Mouse (Mus musculus) heart, postnatal 10 days (tissue): ENCODE data around the gene Ddr2. TPM values are rescaled to one million over a fixed set of nuclear protein-coding genes. Genes with fewer than 3 reads are reported as not detected.
"Not testable (repeated sequence)": the region's sequence is repeated elsewhere in the genome, so short reads cannot be mapped to it uniquely, and the experiment has no call there.

Experiments used
- DNase-seq, 2 experiments: peaks; one replicate each; pipeline ENCODE4 v3.0.0; 2021
- intact Hi-C: fragments of 180-260 bp; cut with DNase I; formaldehyde crosslinking; loops from one replicate; pipeline ENCODE4 v1.15.1; 2025
- total RNA-seq, 2 experiments: library from RNA; stranded (reverse); gene quantifications; 2 replicates each; pipeline ENCODE4 v1.2.3; 2021

Ddr2 gene
- total RNA-seq, 2 experiments from 2014 or later, result 27.8 to 30.5 TPM

DNA sequence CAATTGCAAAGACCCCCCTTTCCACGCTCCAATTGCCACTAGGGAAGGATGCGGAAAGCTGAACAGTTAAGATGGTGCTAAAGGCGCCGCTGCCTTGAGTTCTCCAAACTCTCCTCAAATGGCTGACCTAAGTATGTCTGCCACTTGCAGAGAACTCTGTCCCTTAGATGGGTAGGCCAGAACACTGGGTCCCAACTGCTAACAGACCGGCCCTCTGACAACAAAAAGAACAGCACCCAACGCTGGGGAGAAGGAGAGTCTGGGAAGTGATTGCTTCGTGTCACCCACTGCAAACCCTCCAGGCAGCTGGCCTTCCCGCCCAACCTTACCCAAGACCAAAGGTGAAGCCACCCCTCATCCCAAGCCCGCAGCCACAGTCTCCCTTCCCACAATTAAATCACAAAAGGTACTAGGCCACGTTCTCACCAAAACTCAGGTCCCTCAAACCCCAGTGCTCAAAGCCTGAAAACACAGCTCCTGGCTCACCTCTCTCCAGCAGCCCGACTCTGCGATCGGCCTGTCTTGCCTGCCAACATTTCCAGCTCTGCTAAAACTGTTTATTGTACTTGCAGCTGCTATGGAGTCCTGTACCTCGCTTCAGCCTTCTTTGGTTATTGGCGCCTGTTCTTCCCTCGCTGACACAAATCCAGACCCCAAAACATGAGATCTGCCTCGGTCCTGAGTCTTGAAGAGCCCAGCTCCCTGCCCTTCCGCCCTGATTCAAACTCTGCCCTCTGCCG lies 616 bp downstream of the Ddr2 start:
- DNase-seq, result peak; percentile 35 to 51
- intact Hi-C loops, result loop anchor here (5.0 kb wide), 1 partner anchor 53 kb away; no protein-coding TSS in a partner anchor

DNA sequence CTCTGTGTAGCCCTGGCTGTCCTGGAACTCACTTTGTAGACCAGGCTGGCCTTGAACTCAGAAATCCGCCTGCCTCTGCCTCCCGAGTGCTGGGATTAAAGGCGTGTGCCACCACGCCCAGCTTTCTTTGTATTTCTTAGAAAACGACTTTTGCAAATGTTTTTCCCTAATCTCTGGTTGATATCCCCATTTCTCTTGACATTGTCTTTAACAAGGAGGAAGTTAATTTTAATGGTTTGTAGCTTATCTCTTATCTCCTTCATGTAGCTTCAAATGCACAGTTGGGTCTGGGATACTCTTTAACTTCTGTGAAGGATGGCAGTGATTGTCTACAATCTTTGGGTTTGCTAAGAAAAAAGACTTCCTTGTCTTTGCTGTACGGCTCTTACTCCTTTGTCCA lies 7.7 kb downstream of the Ddr2 start:
- intact Hi-C loops, DNase-seq: not testable (repeated sequence)

DNA sequence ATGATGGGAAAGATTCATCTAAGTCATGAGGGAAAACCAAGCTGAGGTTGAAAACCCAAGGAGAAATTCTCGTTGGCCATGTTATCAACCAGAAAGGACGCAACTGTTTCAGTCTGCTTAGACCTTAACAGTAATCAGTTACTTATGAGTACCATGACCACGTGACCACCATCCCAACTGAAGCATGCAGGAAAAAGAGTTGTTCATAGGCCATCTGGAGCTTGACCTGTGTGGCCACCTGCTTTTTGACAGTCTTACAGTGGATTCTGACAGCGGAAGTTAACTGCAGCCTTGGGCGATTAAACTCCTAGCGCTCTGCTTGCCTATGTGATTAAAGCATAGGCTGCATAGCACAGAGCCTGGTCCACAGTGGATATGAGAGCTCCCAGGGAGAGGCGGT lies 23.9 kb downstream of the Ddr2 start:
- intact Hi-C loops, result no loop called here
- no peak for DNase-seq

DNA sequence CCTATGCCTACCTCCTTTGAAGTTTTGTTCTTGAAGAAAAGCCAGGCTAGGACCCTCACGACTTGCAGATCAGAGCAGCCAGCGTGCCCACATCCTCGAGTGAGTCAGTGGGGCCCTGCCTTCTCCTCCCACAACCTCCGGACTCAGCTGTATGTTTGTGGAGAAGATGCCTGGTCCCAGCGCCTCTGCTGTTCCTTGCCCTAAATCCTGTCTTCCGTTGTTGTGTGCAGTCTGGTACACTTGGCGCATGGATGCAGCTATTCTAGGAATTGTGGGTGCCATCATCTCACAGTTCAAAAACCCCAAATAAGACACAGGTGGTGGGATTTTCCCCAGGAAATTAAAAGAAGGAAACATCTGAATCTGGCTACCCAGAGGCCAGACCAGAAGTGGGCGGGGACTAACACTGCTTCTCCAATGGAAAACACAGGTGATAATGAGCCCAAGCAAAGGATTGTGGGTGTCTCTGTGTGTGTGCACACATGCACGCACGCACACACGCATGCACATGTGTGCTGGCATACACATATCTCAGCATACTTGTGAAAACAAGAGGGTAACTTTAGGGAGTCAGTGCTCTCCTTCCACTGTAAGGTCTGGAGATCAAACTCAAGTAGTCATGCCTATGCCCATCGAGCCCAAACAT lies 26.3 kb downstream of the Ddr2 start:
- no peak for DNase-seq
- intact Hi-C loops, result no loop called here

DNA sequence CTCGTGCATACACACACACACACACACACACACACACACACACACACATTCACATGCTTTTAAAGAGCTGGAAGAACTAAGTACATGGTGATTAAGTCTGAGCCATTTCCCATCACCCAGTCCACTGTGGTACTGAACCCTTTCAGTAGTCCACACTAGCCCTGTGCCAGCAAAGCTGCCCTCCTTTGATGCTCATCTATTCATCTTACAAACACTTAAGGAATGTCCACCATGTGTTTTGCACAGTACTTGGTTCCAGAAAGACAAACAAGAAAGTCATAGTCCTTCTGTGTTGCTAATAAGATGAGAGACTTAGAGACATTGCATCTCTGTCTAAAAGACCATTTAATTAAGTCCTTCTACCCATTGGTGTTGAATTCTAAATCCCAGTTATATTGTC lies 29.7 kb downstream of the Ddr2 start:
- intact Hi-C loops, result no loop called here
- DNase-seq, result no peak

DNA sequence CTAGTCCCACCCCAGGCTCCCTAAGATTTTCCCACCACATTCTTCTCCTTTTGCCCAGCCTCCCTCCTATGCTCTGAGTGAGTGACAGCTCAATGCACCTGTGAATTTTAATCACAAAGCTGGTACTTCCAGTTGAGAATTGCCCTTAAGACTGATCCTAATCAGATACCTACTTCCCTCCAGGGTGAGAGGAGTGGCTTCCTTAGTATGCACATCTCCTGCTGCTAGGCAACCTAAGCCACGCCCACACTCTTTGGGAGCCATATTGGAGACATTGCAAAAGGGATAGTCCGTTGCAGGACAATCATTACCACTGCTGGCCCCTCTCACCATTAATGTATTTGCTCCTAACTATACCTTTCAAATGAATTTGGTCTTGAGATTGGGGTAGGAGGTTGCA lies 31.1 kb downstream of the Ddr2 start:
- intact Hi-C loops, result no loop called here
- DNase-seq, result no peak

DNA sequence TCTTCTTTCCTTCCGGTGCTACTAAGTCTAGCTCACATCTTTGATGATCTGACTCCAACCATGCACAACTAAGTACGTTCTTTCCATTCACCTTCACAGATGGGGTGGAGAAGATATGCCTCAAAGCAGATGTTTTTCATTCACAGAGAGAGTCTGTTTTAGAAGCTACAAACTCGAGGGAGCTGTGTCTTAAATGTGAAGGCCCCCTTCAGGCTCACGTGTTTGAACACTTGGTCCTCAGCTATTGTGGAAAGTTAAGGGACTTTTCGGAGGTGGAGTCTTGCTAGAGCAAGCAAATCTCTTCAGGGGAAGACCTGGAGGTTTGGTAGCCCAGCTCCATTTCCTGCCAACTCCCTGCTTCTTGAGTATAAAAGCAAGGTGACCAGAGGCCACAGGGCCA lies 34.2 kb downstream of the Ddr2 start:
- DNase-seq, result no peak
- intact Hi-C loops, result no loop called here

DNA sequence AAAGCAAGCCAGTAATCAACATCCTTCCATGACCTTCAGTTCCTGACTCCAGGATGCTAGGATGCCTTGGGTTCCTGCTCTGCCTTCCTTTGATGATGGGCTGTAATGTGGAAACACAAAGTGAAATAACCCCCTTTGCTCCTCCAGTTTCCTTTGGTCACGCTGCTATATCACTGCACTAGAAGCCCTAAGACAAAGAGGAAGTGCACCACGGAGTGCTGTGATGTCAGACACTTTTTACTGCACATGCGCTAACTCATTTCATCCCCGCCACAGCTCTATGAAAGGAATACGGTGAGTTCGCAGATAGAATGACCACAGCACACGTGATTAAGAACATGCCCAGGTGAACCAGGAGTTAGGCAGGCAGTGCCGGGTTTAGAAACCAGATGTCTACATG lies 36.8 kb downstream of the Ddr2 start:
- DNase-seq, result no peak
- intact Hi-C loops, result no loop called here

DNA sequence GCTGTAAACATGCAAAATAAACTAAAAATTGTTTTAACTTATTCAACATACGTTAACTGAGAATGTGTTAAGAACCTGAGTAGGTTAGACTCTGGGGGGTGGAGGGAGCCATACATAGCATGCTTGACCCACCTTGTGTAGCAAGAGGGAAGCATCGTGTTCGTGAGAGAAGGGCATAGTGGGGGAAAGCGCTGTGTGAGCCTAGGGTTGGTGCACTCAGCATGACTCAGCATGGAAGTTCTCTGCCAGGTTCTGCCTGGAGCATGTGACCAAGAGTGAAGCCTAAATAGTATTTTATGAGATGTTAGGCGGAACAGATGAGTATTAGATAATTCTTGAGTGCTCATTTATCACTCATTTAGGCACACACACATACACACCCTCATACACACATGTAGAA lies 41.4 kb downstream of the Ddr2 start:
- intact Hi-C loops, result no loop called here
- no peak for DNase-seq

DNA sequence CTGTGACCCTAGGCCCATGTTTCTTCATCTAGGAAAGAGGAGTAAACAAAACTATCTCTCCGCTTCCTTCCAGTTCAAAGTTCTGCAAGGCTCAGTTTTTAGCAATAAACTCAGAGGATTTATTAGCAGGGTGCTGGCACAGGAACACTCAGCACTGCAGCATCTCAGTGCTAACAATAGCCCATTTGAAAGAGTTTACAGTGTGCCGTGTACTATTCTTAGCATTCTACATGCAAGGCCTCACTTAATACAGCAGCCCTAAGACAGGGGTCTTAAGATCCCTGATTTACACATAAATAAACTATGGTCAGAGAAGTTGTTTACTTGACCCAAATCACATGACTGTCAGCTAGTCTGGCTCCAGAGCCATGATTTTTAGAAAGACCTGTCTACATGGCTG lies 44.6 kb downstream of the Ddr2 start:
- intact Hi-C loops, result no loop called here
- no peak for DNase-seq

DNA sequence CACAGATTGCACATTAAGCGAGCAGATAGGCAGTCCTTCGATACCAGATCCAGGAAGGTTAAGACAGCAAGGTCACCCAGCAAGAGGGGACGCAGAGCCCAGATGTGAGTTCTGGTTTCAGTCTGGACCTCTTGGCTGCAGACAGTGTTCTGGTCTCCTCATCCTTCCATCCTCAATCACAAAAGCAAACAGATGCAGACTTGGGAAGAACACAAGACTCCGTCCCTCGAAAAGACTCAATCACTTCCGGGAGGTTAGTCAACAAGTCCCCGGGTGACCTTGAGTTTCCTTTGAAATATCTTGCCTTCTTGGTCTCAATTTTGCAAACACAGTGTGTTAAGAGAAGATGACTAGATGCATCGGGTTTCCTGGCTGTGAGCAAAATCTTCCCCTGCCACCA lies 45.6 kb downstream of the Ddr2 start:
- DNase-seq, result peak in 1 of 2 experiments; percentile 14
- intact Hi-C loops, result no loop called here

DNA sequence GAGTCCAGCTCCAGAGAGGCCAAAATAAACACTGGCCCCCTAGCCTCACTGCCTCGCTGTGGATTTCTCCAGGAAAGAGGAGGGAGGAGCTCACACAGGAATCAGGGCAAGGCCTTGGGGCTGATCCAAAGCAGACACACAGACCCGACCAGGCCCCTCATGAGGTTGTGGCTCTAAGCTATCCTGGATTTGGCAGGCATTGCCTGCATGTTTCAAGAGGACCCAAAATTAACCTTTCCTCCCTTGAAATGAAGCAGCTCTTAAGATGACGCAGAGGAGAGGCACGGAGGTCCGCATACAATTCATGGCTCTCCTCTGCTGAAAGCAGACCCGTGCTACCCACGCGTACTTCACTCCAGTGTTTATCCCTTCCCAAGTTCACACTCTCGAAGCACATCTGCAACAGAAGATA lies 46.5 kb downstream of the Ddr2 start:
- DNase-seq, result peak; percentile 67 to 70
- intact Hi-C loops, result no loop called here

DNA sequence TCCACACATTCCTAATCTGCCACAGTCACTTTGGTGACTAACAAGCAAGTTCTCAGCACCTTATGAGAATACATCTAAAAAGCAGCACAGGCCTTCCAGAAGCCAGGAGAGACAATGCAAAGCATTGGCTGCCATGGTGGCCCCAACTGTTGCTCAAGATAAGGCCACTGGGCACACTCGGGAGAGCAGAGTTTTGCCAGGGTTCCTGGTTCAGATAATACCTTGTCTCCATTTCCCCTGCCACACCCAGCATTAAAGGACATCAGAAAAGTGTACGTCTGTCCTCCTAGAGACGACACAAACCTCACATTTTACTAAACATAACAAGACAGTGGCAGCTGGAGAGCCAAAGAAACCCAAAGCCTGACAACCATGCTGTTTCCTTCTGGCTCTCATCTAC lies 50.3 kb downstream of the Ddr2 start:
- intact Hi-C loops, result no loop called here
- DNase-seq, result no peak

DNA sequence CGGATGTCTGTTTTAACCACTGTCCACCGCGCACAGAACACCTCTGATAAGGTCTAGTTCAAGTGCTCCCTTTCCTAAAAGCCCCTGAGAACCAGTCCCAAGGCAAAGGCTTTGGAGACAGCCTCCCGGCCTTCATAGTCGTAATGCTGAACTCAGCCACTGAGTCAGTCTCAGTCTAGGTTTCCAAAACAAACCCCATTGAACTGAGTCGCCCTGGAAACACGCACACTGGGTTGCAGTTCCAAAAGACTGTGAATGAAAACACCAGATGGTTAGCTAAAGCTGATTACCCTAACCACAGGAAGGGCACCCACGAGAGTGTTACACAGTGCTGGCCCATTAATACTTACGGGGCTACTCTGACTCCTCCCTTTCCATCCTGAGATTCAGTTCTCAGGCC lies 51.2 kb downstream of the Ddr2 start:
- intact Hi-C loops, result loop anchor here (5.0 kb wide), 2 partner anchors 47 to 48 kb away; no protein-coding TSS in a partner anchor
- DNase-seq, result no peak

DNA sequence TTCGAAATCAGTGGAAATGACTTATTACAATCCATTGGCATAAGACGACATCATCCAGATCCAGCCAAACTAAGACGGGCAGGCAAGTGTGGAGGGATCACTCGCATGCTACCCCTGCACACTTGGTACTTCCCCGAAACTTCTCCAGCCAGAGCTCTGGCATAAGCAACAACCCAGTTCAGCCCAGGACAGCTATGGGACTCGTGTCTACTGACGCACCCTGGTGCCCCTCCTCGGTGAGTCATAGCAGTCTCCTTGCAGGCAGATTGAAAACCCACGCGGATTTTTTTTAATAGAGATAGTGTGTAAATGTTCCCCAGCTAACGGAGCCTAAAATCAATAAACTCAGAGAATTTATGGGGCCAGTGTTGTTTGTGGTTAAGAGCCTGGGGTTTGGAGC lies 52.5 kb downstream of the Ddr2 start:
- intact Hi-C loops, result loop anchor here (5.0 kb wide), 2 partner anchors 46 to 49 kb away; no protein-coding TSS in a partner anchor
- DNase-seq, result peak in 1 of 2 experiments; percentile 42

DNA sequence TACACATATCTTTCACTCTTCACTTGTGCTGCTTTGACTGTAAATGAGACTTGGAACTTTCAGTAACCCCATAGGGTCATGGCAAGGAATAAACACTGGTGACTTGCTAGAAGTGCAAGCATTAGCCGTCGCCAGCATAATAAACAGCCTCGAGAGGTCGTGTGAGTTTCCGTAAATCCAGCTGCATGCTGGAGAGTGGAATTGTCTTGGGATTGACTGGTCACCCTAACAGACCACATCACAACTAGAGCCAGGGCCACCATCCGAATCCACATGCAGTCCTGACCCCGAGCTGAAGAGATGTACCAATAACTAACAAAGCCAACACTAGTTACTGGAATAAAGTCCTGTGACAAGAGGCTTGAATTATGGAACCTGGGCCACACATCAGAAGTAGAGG lies 53.0 kb downstream of the Ddr2 start:
- no peak for DNase-seq
- intact Hi-C loops, result loop anchor here (5.0 kb wide), 2 partner anchors 45 to 50 kb away; no protein-coding TSS in a partner anchor

DNA sequence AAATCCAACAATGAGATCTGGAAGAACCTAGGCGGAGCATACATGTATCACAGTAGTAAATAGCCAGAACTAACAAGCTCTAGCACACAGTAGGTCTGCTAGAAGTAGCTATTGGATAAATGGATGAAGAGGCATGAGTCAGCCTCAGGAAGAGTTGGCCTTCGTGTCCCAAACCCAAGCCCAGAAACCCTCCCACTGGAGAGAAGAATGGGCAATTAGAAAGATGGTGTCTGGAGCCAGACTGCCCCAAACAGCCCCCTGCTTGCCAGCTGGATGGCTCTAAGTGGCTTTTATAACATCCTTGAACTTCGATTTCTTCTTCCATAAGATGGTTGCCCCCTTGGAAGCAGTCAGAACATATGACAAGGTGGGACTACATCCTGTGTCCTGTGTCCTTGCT lies 53.6 kb downstream of the Ddr2 start:
- intact Hi-C loops, result loop anchor here (5.0 kb wide), 2 partner anchors 45 to 50 kb away; no protein-coding TSS in a partner anchor
- no peak for DNase-seq

DNA sequence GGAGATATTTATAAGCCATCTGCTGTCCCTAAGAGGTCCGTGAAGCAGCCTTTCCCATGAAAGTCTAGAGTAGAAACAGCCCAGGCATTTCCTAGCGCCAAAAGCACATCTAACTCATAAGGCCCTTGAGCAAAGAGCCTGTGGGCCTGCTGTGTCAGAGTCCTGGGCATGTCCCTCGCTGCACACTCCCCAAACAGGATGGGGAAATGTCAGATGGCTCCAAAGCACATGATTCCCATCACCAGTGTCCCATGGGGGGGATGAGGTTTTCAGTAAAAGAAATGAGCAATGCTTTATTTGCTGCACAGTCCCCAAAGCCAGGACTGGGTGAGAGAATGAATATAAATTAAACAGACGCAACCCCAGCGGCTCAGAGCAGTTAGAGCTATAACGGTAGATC lies 54.3 kb downstream of the Ddr2 start:
- DNase-seq, result peak; percentile 78 to 80
- intact Hi-C loops, result loop anchor here (5.0 kb wide), 2 partner anchors 44 to 51 kb away; no protein-coding TSS in a partner anchor

DNA sequence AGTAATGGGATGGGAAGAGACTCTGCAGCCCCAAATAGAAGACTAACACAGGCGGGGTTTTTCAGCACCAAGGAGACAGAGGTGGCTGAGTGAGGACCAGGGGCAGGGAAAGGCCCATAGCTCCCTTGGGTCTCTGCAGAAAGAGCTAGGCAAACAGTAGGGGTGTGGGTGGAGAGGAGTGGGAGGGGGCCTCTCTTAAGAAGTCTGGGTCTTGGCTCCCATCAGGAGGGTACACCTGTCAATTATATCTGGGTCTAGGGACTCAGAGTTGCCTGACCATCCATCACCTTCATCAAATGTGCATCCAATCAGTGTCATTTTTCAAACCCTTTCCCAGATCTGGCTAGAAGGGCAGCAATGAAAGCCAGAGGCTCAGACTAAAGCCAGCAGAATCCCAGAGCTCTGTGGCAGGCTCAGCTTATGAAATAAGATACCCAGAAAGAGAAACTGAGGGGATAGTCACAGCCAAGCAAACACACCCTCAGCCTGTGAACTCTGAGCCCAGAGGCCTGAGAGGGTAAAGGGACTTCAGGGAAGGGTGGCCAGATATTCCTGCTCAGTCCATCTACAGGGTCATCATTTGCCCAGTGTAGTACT lies 58.0 kb downstream of the Ddr2 start:
- no peak for DNase-seq
- intact Hi-C loops, result no loop called here

DNA sequence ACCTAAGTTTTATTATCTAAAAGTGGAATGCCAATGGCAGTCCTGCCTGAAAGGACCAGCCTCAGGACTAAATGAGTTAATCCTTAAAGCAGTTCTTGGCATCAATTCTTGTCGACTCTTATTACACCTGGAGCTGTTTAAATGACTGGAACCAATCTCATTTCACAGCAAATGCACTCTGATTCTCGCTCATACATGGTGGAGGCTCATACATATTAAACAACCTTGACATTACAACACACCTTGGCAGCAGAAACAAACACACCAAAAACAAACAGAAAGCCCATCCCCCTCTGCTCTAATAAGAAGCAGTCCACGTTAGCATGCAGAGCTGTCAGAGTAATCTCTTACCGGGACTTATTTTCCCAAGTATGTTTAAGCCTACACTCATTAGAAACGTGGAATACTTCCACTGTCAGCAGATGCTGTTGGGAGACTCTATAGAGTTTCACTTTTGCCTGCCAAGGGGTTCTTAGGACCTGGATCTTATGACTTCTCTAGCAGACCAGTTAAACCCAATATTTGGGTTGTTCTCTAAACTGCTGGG lies 58.9 kb downstream of the Ddr2 start:
- intact Hi-C loops, result no loop called here
- DNase-seq, result no peak

DNA sequence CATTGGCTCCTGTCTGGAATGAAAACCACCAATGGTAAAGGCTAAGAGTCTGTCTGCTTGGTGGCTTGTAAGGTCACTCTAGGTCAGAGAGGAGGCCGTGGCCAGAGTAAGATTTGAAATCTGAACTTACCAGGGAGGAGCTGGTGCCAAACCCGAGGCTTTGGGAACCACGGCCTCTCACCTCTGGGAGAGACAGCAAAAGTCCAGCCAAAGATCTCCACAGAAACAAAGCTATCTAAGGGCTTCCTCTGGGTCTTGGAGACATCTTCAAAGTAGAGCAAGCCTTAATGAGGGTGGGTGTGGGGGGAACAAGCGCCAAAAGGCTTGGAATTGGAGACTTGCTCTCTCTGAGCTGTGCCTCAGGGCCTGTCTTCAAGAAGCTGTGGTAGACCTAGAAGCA lies 62.1 kb downstream of the Ddr2 start:
- intact Hi-C loops, result loop anchor here (5.0 kb wide), 1 partner anchor 84 kb away; no protein-coding TSS in a partner anchor

More for the DNA sequence above, 62.1 kb downstream of the Ddr2 start:
- DNase-seq, result no peak
